Mouse (Mus musculus): Measurements from ENCODE around the gene Plekhg5.

DNA sequence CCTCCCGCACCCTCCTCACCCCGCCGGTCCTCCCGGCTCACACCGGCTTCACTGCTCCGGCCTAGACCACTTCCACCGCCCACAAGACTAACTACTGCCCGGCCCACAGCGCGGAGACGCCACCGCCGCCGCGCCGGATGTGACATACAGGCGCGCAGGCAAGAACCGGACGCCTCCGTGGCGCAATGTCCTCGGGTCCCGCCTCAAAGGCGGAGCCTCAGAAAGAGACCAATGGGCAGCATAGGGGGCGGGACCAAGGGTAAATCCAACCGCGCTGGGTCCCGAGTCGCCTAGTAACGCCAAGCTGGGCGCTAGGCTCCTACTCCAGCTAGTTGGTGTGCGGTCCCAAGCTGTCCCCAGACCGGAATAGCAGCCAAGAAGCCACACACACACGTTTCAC lies 44.8 kb upstream of the Plekhg5 start, which contains the start of gene Zbtb48:
- peak; percentile 80 for TF ChIP-seq HCFC1 (IDR thresholded peaks at IDR 0.05; ENCODE audit: low read depth, low read length)
- 0 out of 2 replicates have a peak, but pooled peaks have one; percentile 9 for TF ChIP-seq E2F4 (IDR thresholded peaks at IDR 0.05; ENCODE audit: insufficient replicate concordance, low read depth, low read length)
- no peak for TF ChIP-seq ZKSCAN1 (IDR thresholded peaks at IDR 0.05; ENCODE audit: borderline replicate concordance, low read depth, low read length)
